Mouse (Mus musculus): ENCODE data around the gene Mindy4.

Mindy4 gene

DNA sequence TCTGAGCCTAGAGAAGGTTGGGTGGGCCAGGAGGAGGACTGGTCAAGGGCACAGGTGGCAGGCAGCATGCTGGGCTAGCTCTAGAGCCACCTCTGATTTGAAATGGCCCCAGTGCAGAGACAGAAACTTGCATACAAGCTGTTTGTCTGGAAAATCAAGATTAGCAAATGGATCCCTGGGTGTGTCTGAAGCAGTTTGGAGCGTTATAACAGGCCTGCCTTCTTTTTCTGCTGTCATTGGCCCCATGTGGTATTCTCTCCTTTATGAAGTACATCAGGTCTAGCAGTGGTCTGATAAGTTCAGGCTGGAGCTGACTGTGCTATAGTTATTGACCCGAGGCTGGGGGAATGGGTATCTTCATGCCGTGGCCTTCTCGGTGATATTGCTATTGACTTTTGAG lies 110.7 kb downstream of the Mindy4 start:
- peak; percentile 14 to 16 for DNase-seq

DNA sequence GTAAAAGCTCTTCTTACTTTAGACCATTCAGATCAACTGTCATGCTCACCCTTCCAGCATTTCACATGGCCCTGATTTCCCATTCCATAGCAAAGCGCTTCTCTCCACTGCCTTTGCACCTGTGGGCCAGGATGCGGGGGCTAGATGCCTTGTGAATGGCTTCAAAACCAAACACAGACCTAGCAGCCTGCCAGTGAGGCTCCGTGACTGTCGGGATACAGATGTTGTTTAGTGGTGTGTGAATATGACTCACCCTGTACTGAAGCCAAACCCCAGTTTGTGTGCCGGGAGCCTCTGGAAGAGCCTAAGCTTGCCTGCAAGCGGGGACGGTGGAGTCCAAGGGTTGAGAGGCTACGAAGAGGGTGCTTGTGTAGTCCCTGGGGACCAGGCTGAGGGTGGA lies 111.4 kb downstream of the Mindy4 start:
- DNase-seq = no peak

- DNase-seq = no peak
Observed at GRCm38 (mm10) chr6:55318597-55318996, 115.4 kb downstream of the Mindy4 start.

DNA sequence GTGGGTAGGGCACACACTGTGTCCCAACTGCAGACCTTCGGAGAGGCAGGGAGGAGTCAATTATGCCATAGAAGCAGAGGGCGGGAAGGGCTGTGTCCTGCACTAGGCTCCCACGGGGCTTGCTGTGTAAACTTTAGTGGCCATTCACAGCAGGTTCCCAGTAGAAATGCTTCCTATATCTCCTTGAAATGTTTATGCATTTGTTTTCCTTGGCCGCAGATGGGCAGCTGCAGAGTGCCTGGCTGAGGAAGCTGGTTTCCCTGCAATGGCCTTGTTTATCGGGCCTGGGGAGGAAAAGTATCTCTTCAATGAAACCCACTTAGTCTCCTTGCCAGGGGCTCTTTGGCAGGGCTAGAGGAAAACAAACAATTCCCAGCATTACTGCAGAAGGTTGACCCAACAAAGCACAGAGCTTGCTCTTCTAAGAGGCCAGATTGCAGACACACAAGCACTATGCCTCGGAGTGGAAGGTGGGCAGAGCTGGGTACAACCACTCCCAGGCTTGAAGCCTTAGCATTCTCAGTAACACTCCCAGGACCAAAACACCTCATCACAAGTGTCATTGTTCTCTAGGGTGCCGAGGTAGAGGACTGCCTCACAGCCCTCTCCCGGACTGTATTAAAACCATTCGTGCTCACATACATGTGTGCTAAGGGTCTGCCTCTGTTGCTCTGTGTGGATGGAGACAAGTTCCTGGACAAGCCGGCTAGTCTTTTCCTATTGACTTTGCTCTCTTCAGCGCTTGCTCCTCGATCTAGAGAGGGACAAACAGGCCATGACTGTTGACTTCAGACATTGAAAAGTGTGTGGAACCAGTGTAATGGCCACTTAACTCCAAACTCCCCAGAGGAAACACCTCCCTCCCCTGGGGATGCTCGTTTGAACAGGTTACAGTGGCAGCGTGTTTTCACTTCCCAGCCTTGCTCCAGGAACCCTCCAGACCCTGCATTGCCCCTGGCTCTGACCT lies 116.7 kb downstream of the Mindy4 start:
- no peak for DNase-seq

- no peak for DNase-seq
Observed at GRCm38 (mm10) chr6:55320894-55321293, 117.7 kb downstream of the Mindy4 start.

DNA sequence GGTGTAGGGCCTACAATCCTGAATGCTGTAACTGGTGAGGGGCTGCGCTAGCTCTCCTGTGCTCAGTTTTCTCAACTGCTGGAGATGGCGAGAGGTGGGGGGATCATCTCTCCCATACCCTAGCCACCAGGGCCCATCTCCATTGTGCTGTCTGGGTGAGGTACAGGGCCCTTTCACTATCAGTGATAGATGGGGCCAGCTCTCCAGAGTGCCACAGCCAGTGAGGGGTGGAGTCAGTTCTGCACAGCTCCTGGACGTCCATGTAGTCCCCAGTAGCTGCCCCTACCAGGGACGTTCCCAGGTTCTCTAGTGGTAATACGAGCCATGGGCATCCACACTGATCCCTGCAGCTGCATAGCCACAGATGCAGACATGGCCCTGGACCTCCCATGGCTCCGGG lies 118.3 kb downstream of the Mindy4 start:
- DNase-seq = no peak

- DNase-seq = no peak
Observed at GRCm38 (mm10) chr6:55322980-55323379, 119.8 kb downstream of the Mindy4 start.

- no peak for DNase-seq
Observed at GRCm38 (mm10) chr6:55323908-55324634, 120.9 kb downstream of the Mindy4 start.

DNA sequence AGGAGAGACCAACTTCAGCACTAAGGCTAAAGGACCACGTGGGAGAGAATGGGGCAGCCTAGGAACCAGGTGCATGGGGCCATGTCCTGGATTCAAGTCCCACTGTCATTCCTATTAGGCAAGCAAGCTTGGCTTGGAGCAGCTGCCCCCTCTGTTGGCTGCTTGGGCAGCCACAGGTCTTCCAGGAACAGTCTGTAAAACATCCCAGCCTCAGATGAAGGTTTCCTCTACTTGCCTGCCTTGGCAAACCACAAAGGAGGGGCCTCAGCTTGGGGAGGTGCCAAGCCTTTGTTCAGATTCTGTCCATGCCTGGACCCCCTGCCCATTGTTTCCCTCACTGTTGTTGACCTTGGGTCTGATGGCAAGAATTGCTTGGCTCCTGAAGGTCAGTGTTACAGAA lies 121.6 kb downstream of the Mindy4 start:
- no peak for DNase-seq

GRCm38 (mm10) chr6:55326299-55326698 lies 123.1 kb downstream of the Mindy4 start:
- DNase-seq = no peak

DNA sequence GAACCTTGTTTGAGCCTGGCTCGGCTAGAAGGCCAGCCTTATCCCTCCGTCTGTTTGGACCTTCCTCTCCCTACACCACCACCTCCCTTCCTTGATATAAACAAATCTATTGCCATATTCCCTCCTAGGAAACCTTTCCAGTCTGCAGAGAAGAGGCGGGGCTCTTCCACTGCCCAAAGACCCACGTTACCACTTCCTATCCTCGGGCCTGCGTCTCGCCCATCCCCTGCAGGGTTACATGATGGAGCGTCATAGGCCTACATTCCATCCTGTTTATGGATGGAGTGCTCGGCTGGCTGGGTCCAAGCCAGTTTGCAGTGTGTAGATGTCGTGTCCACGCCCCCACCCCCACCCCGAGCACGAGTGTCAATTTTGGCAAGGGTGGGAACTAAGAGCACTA lies 124.1 kb downstream of the Mindy4 start:
- no peak for DNase-seq

DNA sequence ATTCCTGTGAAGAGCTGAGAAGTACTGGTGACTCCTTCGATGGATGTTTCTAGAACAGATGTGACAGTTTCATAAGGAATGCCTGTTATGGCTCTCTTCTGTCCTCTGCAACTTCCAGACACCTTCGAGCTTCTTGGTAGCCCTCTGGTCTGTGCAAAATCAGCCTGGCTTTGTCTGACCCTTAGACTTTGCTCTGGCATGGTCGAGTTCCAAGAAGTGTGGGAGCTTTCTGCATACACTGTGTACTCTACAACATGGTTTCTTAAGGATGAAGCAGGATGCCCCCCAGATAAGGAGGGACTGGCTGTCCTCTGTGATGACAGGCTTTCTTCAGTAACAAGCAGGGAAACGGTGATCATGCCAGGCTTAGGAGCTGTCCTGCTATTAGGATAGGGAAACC lies 125.0 kb downstream of the Mindy4 start:
- DNase-seq = no peak

DNA sequence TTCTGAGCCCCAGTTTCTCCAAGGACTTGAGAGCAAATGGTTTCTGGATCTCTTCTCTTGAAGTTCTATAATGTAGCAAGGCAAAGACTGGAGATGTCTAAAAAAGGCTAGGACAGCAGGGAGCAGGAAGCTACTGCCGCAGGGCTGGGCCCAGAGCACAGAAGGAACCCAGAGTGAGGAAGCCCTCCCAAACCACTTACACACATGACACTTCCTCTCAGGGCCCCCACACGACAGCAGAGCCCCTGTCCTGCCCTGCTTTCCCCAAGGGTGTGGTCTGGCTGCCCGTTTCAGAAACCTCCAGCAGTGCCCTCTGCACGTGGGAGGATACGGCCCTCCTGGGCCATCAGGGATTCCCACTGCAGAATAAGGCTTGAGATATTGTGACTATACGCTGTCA lies 128.1 kb downstream of the Mindy4 start:
- no peak for DNase-seq

GRCm38 (mm10) chr6:55332100-55332772 lies 129.1 kb downstream of the Mindy4 start:
- no peak for DNase-seq

DNA sequence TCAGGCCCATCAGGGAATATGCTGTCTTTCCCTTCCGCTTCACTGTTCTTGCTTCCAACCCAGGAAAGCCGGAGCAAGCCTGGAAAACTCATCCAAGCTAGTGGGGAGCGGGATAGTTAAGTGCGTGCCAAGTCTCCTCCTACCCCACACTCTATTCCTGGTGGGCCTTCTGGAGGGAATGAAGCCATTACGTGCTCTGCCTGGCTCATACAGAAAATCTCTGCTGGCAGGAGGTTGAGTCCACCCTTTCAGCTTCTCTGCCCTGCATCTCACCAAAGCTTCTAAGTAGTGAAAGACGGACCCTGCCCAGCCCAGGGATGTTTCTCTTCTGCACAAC lies 129.6 kb downstream of the Mindy4 start:
- no peak for DNase-seq

DNA sequence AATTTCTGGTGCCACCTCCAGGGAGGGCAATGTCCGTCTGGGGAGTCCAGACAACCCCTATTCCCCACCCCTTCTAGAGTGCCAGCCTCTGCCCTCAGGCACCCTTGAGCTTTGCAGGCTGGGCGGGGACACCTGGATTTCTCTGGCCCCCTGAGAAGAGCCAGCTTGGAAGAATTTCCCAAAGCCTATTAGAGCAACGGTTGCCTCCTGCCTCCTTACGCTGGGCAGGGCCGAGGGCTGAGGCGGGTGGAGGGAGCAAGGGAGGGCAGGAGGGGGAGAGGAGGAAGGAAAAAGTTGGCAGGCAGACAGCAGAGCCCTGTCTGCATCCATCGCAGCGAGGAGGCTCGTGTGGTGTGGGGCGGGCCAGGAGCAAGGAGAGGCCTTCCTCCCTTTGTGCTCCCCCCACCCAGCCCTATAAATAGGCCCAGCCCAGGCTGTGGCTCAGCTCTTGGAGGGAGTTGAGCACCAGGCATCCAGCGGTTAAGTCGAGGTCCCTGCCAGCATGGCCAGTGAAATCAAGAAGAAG lies 132.9 kb downstream of the Mindy4 start, which contains the start of gene Aqp1:
Aqp1 (plus strand) TSS at position 444 of the 526 bp plus-strand sequence.
- DNase-seq = peak in 1 of 2 experiments; percentile 13

- no peak for DNase-seq
Observed at GRCm38 (mm10) chr6:55337242-55337641, 134.1 kb downstream of the Mindy4 start.

DNA sequence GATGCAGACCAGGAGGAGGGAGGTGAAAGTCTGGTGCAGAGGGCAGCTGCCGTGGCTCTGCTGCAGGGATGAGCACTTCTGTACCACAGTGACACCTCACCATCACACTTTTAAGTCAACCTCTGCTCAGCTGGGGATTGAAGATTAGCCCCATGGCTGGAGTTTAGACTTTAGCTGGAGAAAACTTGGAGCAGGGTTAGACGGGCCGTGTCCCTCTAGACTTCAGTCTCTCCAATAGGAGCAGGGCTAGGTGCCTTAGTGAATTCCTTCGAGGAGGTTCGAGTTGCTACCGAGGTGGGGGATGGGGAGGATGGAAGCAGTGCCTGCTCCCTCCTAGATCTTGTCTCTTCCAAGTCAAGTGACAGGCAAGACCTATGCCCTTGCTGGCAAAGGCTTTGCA lies 134.9 kb downstream of the Mindy4 start:
- no peak for DNase-seq

DNA sequence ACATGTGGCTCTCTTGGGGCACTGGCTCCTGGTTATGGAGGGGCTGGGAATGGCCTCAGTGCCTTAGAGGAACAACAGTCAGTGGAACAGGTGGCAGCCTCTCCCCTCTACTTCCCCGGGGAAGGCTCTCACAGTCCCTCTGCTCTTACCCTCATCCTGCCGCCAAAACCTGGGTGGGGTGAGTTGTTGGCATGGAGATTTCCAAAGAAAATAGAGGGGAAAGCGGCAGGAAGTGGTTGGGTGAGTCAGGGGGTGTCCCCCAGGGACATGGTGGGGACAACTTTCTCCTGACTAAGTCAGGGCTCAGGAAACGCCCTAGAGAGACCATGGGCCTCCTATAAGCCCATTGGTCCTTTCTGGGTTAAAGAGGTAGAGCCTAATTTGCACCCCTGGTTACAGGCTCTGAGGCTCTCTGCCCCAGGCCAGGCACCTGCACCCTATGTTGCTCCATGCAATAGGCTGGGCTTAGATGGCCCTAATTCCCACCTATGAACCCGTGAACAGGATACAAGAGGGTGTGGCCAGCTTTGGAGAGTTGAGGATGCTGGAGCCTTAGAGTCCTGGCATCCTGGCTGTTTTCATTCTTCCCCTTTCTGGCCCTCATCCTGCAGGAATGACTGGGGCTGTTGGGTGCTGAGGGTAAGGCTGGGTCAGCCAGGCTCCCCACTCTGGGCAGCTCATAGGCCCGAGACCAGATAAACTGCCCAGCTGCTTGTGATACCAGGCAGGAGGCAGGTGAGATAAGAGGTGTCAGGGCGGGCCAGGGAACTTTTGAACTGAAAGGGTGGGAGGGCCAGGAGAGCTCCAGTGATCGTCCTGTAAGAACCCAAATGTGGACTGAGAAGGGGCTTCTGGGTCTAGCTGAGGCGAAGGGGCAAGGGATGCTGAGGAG lies 136.0 kb downstream of the Mindy4 start:
- no peak for DNase-seq

DNA sequence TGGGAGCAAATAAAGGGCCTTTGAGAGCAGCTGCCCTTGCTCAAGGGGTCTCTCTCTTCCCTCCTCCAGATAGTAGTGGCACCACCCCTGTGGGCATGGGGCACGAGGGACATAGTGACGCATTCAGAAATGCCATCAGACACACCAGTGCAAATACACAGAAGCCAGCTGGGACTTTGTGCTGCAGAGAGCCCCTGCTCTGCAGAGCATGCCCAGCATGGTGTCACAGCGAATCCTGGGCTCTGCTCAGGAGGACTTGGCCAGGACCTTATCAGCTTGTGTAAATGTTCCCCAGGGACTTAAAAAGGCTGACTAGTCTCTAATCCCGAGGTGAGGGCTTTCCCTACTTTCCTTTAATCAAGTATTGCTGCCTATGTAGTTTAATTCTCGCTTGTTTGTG lies 138.5 kb downstream of the Mindy4 start:
- no peak for DNase-seq

DNA sequence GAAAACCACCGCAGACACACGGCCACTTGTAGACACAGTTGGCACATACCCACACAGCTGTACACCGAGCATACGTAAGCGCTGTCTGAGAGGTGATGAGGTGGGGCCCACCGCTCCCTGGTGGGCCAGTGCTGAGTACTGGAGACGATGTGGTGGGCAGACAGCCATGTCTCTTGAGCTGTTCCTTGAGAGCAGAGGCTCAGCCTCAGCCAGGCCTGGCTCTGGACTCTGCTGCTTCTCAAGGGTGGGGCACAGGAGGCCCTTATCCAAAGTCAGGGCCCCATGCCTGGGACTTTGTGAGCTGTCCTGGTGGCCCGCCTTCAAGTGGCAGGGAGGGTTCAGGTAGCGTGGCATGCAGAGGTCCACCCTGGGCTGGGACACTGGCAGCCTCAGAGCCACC lies 139.1 kb downstream of the Mindy4 start:
- DNase-seq = no peak

- DNase-seq = no peak
Observed at GRCm38 (mm10) chr6:55343446-55343845, 140.3 kb downstream of the Mindy4 start.
